Mouse (Mus musculus) forebrain, embryonic 15.5 days (tissue): ENCODE results near the gene Pcca. TPM values are rescaled to one million over a fixed set of nuclear protein-coding genes. Genes with fewer than 3 reads are reported as not detected.

Source experiments
- ATAC-seq: fragments of 200-750 bp; cut with Nextera tagmentation; replicated peaks from 2 replicates; pipeline ENCODE4 v1.8.0; 2017; ENCODE audit warnings: mild to moderate bottlenecking, moderate TSS enrichment, moderate library complexity
- H3K27ac ChIP-seq: fragments of 300-500 bp; sonication (generic); replicated peaks from 2 replicates; pipeline ENCODE4 v1.5.1; 2015; ENCODE audit warnings: mild to moderate bottlenecking, inconsistent platforms
- H3K27me3 ChIP-seq: fragments of 300-500 bp; sonication (generic); 2 replicates; pipeline ENCODE4 v1.6.1; 2015; ENCODE audit warnings: inconsistent platforms
- H3K36me3 ChIP-seq: fragments of 300-500 bp; sonication (generic); 2 replicates; pipeline ENCODE4 v1.6.1; 2015; ENCODE audit warnings: mild to moderate bottlenecking, inconsistent platforms
- H3K4me1 ChIP-seq: fragments of 300-500 bp; sonication (generic); 2 replicates; pipeline ENCODE4 v1.6.1; 2015; ENCODE audit warnings: inconsistent platforms
- H3K4me2 ChIP-seq: fragments of 300-500 bp; sonication (generic); replicated peaks from 2 replicates; pipeline ENCODE4 v1.6.1; 2015; ENCODE audit warnings: mild to moderate bottlenecking, inconsistent platforms
- H3K4me3 ChIP-seq: fragments of 300-500 bp; sonication (generic); 2 replicates; pipeline ENCODE4 v1.5.1; 2015; ENCODE audit warnings: mild to moderate bottlenecking, inconsistent platforms
- H3K9ac ChIP-seq: fragments of 300-500 bp; sonication (generic); replicated peaks from 2 replicates; pipeline ENCODE4 v1.6.1; 2015; ENCODE audit warnings: mild to moderate bottlenecking, inconsistent platforms
- H3K9me3 ChIP-seq: fragments of 300-500 bp; sonication (generic); 2 replicates; pipeline ENCODE4 v1.6.1; 2016; ENCODE audit warnings: inconsistent platforms
- WGBS: fragments of 180-500 bp; shearing (Covaris S2); methylation state at CpG from one replicate; pipeline ENCODE4 v1.1.7; 2015; ENCODE audit warnings: mixed read lengths; 5-methylcytosine and 5-hydroxymethylcytosine counted together
- polyA plus RNA-seq: library from polyadenylated mRNA; unstranded; fragments of >200 nt; fragmentation: Nextera tagmentation; extraction: Ambion mirVana; gene quantifications from 2 replicates; pipeline ENCODE4 v1.2.1, GENCODE M21; 2015

Gene Pcca
- polyA plus RNA-seq, 1 experiment from 2014 or later: 21.9 TPM

- Histone ChIP-seq H3K36me3 (no peaks in the 10 kb centered on the region), H3K27me3 (no peaks in the 10 kb centered on the region), H3K4me3 (no peak overlapping the region), H3K4me1 (peaks cover 15% of the 10 kb centered on the region), H3K9me3 (no peaks in the 10 kb centered on the region), H3K27ac (no peak overlapping the region), H3K9ac (no peak overlapping the region), H3K4me2 (no peak overlapping the region)
- WGBS: 21% methylated on average over 3 of the region's 3 CpGs
- ATAC-seq: no peak
These were observed 225.8 kb downstream of the Pcca start for GRCm38 (mm10) chr14:122759890-122760289.

- ATAC-seq: no peak
- Histone ChIP-seq H3K36me3 (no peaks in the 10 kb centered on the region), H3K9ac (no peak overlapping the region), H3K4me2 (no peak overlapping the region), H3K4me1 (peaks cover 15% of the 10 kb centered on the region), H3K4me3 (no peak overlapping the region), H3K27me3 (no peaks in the 10 kb centered on the region), H3K27ac (no peak overlapping the region), H3K9me3 (no peaks in the 10 kb centered on the region)
These were observed 226.7 kb downstream of the Pcca start for GRCm38 (mm10) chr14:122760803-122761202.

DNA sequence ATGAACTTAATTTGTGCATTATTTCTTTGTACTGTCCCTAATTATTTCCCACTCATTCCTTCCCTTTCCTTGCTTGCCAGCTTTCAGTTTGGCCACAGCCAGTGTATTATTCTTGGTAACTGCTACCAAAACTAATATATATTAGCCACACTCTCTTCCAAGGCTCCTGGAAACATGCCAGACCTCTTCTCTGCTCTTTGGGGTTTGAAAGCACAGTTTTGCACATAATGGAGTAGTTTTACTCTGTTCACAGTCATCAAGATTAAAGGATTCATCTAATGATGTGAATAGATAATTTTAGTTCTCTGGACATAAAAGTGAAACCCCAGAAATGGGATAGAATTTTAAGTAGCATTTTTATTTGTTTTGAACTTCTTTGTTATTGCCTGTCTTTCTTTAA lies 228.5 kb downstream of the Pcca start:
- Histone ChIP-seq H3K4me1 (peaks cover 15% of the 10 kb centered on the region), H3K36me3 (no peaks in the 10 kb centered on the region), H3K9ac (no peak overlapping the region), H3K27me3 (no peaks in the 10 kb centered on the region), H3K9me3 (no peaks in the 10 kb centered on the region), H3K4me2 (no peak overlapping the region), H3K27ac (no peak overlapping the region), H3K4me3 (no peak overlapping the region)
- ATAC-seq: no peak

DNA sequence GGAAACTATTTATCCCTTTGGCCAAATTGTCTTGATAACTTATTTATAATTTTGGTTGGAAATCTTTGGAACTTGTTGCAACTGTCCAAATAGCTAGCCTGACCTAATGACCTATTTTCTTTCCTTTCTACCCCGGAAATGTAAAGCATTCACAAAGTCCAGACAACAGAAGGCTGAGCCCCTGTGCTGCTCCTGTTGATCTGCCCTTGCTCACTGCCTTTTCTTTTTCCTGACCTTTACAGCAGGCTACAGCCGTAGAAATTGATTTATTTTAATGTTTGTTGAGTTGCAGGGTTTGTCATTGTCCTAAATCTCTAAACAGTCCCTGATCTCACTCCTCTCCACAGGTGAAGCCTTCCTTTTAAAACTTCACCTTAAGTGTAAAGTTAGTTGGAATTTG lies 231.8 kb downstream of the Pcca start:
- H3K9me3 ChIP-seq: no peaks in the 10 kb centered on the region
- H3K4me1 ChIP-seq: peaks cover 11% of the 10 kb centered on the region
- no peaks in the 10 kb centered on the region for H3K36me3 ChIP-seq
- no peaks in the 10 kb centered on the region for H3K27me3 ChIP-seq
- no peak overlapping the region for H3K27ac ChIP-seq
- no peak overlapping the region for H3K9ac ChIP-seq
- no peak overlapping the region for H3K4me3 ChIP-seq
- 78% methylated on average over 2 of the region's 2 CpGs for WGBS
- ATAC-seq: no peak
- no peak overlapping the region for H3K4me2 ChIP-seq

- Histone ChIP-seq H3K4me3 (no peak overlapping the region), H3K9ac (no peak overlapping the region), H3K36me3 (no peaks in the 10 kb centered on the region), H3K4me1 (peaks cover 11% of the 10 kb centered on the region), H3K9me3 (no peaks in the 10 kb centered on the region), H3K4me2 (no peak overlapping the region), H3K27me3 (no peaks in the 10 kb centered on the region), H3K27ac (no peak overlapping the region)
- 97% methylated on average over 5 of the region's 5 CpGs for WGBS
- no peak for ATAC-seq
These were observed 232.3 kb downstream of the Pcca start for GRCm38 (mm10) chr14:122766448-122766847.

- WGBS: 82% methylated on average over 4 of the region's 4 CpGs
- ATAC-seq: no peak
- Histone ChIP-seq H3K27me3 (no peaks in the 10 kb centered on the region), H3K4me1 (0 out of 2 replicates have a peak, but pooled peaks cover 2% of the 10 kb centered on the region), H3K9ac (no peak overlapping the region), H3K27ac (no peak overlapping the region), H3K9me3 (no peaks in the 10 kb centered on the region), H3K4me2 (no peak overlapping the region), H3K36me3 (no peaks in the 10 kb centered on the region), H3K4me3 (no peak overlapping the region)
These were observed 250.6 kb downstream of the Pcca start for GRCm38 (mm10) chr14:122784701-122785100.

DNA sequence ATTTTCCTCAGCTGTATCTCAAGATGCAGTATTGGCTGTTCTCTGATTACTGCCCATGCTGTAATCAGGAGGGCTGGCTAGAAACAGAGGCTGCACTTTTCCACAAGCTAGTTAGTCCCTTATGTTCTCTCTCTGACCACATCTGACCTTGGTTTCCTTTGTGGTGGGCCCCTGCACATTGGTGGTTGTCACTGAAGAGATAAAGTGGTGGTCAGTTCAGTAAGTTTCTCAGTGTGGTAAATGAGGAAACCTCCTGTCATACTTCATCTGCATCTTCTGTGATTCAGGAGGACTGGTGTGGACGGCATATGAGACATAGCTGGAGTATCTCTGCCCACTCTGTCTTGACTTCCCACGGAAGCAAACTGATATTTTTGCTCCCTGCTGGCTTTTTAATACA lies 254.1 kb downstream of the Pcca start:
- no peak for ATAC-seq
- Histone ChIP-seq H3K27me3 (no peaks in the 10 kb centered on the region), H3K4me3 (no peak overlapping the region), H3K9ac (no peak overlapping the region), H3K36me3 (no peaks in the 10 kb centered on the region), H3K9me3 (no peaks in the 10 kb centered on the region), H3K4me2 (no peak overlapping the region), H3K4me1 (0 out of 2 replicates have a peak, but pooled peaks cover 2% of the 10 kb centered on the region), H3K27ac (no peak overlapping the region)
- WGBS: 86% methylated on average over 2 of the region's 2 CpGs

DNA sequence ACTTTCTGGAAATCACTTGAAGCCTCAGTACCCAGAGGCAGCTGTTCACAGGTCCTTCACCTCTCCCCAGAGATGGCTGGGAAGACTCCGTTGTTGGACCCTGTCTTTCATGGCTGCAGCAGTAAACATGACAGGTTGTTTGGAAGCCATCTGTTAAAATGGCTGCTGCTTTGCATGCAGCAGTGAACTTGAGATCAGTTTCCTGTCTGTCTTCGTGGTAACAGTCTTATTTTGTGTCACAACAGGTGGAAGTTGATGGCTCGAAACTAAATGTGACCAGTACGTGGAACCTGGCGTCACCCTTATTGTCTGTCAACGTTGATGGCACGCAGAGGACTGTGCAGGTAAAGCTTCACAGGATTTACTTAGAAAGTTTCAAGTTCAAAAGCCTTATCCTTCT lies 256.0 kb downstream of the Pcca start:
- Histone ChIP-seq H3K9ac (no peak overlapping the region), H3K9me3 (no peaks in the 10 kb centered on the region), H3K4me1 (0 out of 2 replicates have a peak, but pooled peaks cover 2% of the 10 kb centered on the region), H3K4me3 (no peak overlapping the region), H3K27me3 (no peaks in the 10 kb centered on the region), H3K4me2 (no peak overlapping the region), H3K27ac (no peak overlapping the region), H3K36me3 (no peaks in the 10 kb centered on the region)
- no peak for ATAC-seq
- 73% methylated on average over 7 of the region's 7 CpGs for WGBS

DNA sequence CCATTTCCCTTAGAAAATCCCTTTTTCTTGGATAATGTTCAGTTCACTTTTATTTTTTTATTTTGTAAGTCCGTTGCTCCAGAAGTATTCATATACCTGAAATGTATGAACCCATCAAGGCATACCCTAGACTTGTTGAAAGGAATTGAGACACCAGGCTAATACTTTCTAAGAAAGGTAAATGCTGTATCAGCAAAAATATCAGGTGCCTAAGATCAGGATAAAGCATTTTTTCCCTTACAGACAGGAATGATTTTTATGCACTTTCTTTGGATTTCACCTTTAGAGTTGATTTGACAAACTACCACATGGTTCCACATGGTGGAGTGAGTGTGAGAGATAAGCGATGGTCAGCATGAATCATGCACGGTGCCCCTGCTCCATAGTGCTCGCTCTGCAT lies 259.2 kb downstream of the Pcca start:
- no peak for ATAC-seq
- no peaks in the 10 kb centered on the region for H3K9me3 ChIP-seq
- 93% methylated on average over 4 of the region's 4 CpGs for WGBS
- H3K9ac ChIP-seq: no peak overlapping the region
- H3K4me2 ChIP-seq: no peak overlapping the region
- H3K27me3 ChIP-seq: no peaks in the 10 kb centered on the region
- H3K36me3 ChIP-seq: no peaks in the 10 kb centered on the region
- no peak overlapping the region for H3K27ac ChIP-seq
- H3K4me3 ChIP-seq: no peak overlapping the region
- peaks cover 4% of the 10 kb centered on the region; the same call in 1 of the 2 replicates for H3K4me1 ChIP-seq

DNA sequence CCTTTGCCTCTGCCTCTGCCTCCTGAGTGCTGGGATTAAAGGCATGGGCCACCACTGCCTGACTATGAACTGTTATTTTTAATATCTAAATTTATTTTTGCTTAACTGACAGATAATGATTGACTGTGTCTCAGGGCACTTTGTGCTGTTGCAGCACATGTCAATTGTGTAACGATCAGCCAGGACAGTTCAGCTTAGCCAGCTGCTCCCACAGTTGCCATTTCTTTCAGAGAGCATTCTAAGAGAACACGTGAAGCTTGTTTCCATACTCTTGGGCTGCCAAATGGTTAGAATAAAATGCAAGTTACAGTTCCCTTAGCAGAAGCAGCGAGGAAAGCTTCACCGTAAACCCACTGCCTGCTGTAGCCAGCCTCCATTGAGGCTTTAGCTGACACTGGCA lies 266.2 kb downstream of the Pcca start:
- Histone ChIP-seq H3K27me3 (no peaks in the 10 kb centered on the region), H3K4me2 (no peak overlapping the region), H3K36me3 (no peaks in the 10 kb centered on the region), H3K9me3 (no peaks in the 10 kb centered on the region), H3K4me3 (no peak overlapping the region), H3K9ac (no peak overlapping the region), H3K4me1 (peaks cover 2% of the 10 kb centered on the region; the same call in 1 of the 2 replicates), H3K27ac (no peak overlapping the region)
- 66% methylated on average over 4 of the region's 4 CpGs for WGBS
- ATAC-seq: no peak

DNA sequence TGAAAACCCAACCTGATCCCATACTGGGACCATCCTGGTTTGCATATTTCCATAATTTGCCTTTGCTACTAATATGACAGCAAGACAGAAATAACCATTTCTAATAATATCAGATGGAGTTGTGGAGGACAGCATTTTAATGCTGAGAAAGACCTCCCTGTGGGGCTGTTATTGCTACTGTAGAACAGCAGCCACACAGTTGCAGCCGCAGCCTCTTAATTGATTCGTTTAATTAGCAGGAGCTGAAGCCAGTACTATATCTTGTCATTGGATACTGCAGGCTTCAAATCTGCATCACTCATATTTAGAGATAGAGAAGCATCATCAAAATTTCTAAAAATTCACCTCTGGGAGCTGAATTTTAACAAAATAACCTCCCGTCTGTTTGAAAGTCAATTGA lies 286.9 kb downstream of the Pcca start:
- H3K4me3 ChIP-seq: no peak overlapping the region
- H3K27ac ChIP-seq: no peak overlapping the region
- ATAC-seq: no peak

DNA sequence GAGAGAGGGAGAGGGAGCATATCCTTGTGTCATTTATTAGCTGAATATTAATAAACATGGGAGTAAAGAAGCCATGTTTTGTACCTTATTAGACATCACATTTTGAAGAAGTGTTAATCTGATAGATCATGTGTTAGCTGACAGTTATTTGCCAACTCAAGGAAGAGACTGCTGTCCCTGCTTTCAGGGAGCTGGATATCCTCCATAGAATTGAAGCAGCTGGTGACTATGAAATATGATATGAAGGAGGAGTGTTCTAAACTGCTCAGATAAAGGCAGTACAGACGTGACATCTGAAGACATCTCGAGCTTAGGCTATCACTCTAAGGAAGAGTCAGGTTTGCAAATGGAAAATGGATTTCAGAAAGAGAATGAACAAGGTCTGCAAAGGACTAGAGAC lies 289.7 kb downstream of the Pcca start:
- Histone ChIP-seq H3K4me3 (no peak overlapping the region), H3K36me3 (no peaks in the 10 kb centered on the region), H3K27ac (no peak overlapping the region), H3K4me2 (no peak overlapping the region), H3K9ac (no peak overlapping the region), H3K27me3 (no peaks in the 10 kb centered on the region), H3K4me1 (no peaks in the 10 kb centered on the region), H3K9me3 (no peaks in the 10 kb centered on the region)
- no peak for ATAC-seq
- 75% methylated on average over 2 of the region's 2 CpGs for WGBS

More for the DNA sequence above, 286.9 kb downstream of the Pcca start:
- Histone ChIP-seq H3K9me3 (no peaks in the 10 kb centered on the region), H3K4me2 (no peak overlapping the region), H3K36me3 (no peaks in the 10 kb centered on the region), H3K9ac (no peak overlapping the region), H3K27me3 (no peaks in the 10 kb centered on the region), H3K4me1 (no peaks in the 10 kb centered on the region)
- WGBS: 64% methylated on average over 3 of the region's 3 CpGs

DNA sequence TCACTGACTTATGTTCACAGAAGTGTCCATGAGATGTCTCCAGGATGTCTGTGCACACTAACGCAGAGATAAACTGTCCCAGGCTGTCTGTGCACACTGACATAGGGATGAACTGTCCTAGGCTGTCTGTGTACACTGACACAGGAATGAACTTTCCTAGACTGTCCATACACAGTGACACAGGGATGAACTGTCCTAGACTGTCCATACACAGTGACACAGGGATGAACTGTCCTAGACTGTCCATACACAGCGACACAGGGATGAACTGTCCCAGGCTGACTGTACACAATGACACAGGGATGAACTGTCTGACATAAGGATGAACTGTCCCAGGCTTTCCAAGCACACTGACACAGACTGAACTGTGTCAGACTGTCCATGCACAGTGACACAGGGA lies 291.3 kb downstream of the Pcca start:
- H3K27ac ChIP-seq: no peak overlapping the region
- ATAC-seq: no peak
- 94% methylated on average over 2 of the region's 2 CpGs for WGBS
- H3K4me3 ChIP-seq: no peak overlapping the region
- H3K27me3 ChIP-seq: no peaks in the 10 kb centered on the region
- H3K9me3 ChIP-seq: no peaks in the 10 kb centered on the region
- H3K9ac ChIP-seq: no peak overlapping the region
- H3K36me3 ChIP-seq: no peaks in the 10 kb centered on the region
- no peaks in the 10 kb centered on the region for H3K4me1 ChIP-seq
- H3K4me2 ChIP-seq: no peak overlapping the region
